Mouse (Mus musculus): ENCODE data around the gene Cdk15. TPM values are rescaled to one million over a fixed set of nuclear protein-coding genes. Genes with fewer than 3 reads are reported as not detected.

The Cdk15 gene
- polyA plus RNA-seq, 1 experiment = not detected

DNA sequence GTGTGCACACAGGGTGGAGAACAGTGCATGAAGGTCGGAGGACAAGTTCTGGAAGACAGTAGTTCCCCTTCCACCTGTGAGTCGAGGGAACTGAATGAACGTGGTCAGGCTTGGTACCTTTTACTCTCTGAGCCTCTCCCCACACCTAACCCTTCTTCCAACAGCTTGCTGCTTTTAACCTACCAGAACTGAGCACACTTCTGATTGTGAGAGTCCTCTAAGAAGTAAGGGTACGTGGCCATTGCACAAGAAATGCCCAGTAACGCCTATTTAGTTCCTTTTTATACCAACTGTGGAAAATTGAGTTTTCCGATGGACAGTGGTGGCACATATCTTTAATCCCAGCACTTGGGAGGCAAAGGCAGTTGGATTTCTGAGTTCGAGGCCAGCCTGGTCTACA is 28.2 kb upstream of the Cdk15 start:
- Histone ChIP-seq H3K4me1 (peaks cover 8% of the 10 kb centered on the region; the same call in 1 of the 2 replicates), H3K36me3 (replicated peaks; ENCODE audit: low read length) (peaks cover 7% of the 10 kb centered on the region), H3K4me3 (replicated peaks) (no peak overlapping the region), H3K9me3 (no peaks in the 10 kb centered on the region), H3K27me3 (replicated peaks) (no peaks in the 10 kb centered on the region)
- TF ChIP-seq GATA1 (IDR thresholded peaks at IDR 0.05; ENCODE audit: borderline replicate concordance, low read length) (no peak), FLI1 (IDR thresholded peaks at IDR 0.05; ENCODE audit: low read length) (no peak)

DNA sequence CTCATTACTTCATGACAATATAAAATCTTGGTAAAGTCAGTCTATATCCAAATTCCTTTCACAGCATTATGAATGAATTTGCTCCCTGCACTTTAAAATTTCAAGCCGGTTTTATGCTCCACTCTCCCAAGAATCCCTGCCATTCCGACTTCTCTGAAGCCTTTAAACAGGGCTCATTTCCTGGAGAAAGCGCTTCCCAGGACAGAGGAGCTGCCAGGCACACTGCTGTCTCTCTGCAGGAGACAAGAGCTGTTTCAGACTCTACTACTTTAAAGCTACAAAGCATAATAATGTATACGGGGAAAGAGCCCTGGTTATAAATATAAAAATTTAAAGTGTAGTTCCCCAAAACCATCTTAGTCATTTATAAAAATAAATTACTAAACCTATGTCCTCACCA is 27.5 kb upstream of the Cdk15 start:
- TF ChIP-seq FLI1 (IDR thresholded peaks at IDR 0.05; ENCODE audit: low read length) (no peak), GATA1 (IDR thresholded peaks at IDR 0.05; ENCODE audit: borderline replicate concordance, low read length) (no peak)

DNA sequence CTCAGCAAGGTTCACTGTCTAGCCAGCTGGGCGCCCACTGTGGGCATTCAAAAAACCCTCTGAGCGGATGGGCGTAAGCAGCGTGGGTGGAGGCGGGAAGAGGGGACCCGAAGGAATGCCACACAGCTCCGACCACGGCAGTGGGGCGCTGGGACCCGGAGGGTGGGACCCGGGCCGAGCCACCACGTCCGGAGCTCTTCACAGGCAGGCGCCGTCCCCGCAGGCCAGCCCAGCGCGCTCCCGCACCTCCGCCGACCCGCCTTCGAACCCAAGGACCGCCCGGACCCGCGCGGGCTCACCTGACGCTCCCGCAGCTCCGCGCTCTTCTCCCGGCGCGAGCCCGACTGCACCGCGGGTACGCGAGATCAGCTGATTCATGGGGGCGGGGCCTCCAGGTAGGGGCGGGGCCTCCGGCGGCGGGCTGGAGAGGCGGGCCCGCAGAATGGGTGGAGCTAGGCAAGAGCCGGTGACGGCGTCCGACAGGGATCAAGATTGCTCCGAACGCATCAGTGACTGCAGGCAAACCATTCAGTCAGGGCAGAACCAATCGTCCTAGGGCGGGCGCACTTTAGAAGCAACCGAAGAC is 19.8 kb upstream of the Cdk15 start, which contains the start of gene Als2:
Gene Als2 (minus strand): TSS at position 376 of the 586 bp plus-strand sequence.
- Histone ChIP-seq H3K36me3 (replicated peaks; ENCODE audit: low read length) (no peaks in the 10 kb centered on the region), H3K27me3 (replicated peaks) (no peaks in the 10 kb centered on the region), H3K4me1 (peaks cover 10% of the 10 kb centered on the region), H3K9me3 (peaks cover 9% of the 10 kb centered on the region), H3K4me3 (replicated peaks) (peak within 1 kb of the TSS; percentile 95)
- TF ChIP-seq FLI1 (IDR thresholded peaks at IDR 0.05; ENCODE audit: low read length) (no peak), GATA1 (IDR thresholded peaks at IDR 0.05; ENCODE audit: borderline replicate concordance, low read length) (no peak)

More for the DNA sequence above, 27.5 kb upstream of the Cdk15 start:
- Histone ChIP-seq H3K9me3 (no peaks in the 10 kb centered on the region), H3K36me3 (replicated peaks; ENCODE audit: low read length) (peaks cover 7% of the 10 kb centered on the region), H3K4me3 (replicated peaks) (no peak overlapping the region), H3K4me1 (peaks cover 7% of the 10 kb centered on the region; the same call in 1 of the 2 replicates), H3K27me3 (replicated peaks) (no peaks in the 10 kb centered on the region)

DNA sequence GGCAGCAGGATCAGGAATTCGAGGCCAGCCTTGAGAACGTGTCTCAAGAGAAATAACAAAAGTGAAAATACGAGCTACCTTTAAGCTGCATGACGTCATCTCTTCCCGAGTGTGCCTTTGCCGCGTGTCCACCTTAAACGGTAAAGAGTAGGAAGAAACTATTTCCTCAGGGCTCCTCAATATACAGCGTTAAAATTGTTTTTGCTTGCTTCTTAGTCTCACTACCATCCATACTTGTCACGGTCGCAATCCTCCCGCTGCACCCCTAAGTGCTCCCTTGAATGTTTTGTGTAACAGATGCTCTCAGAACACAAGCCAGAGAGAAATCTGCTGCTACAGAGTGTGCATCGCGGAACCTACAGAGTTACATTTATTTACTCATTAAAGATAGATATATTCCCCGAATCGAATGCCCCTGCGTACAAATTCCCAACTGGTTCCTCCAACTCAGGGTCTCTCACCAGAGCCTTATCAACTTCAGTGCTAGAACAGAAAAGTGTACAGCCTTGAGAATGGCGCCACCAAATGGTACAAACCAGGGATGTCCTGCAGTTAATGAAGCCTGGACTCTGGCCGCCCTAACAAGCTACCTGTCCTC is 19.0 kb upstream of the Cdk15 start:
- peaks cover 10% of the 10 kb centered on the region for H3K4me1 ChIP-seq
- no peak for TF ChIP-seq FLI1 (IDR thresholded peaks at IDR 0.05; ENCODE audit: low read length)
- TF ChIP-seq GATA1 (IDR thresholded peaks at IDR 0.05; ENCODE audit: borderline replicate concordance, low read length) = no peak
- H3K27me3 ChIP-seq (replicated peaks) = no peaks in the 10 kb centered on the region
- H3K36me3 ChIP-seq (replicated peaks; ENCODE audit: low read length) = no peaks in the 10 kb centered on the region
- H3K9me3 ChIP-seq = peaks cover 9% of the 10 kb centered on the region
- peak overlapping the region; percentile 95 for H3K4me3 ChIP-seq (replicated peaks)

DNA sequence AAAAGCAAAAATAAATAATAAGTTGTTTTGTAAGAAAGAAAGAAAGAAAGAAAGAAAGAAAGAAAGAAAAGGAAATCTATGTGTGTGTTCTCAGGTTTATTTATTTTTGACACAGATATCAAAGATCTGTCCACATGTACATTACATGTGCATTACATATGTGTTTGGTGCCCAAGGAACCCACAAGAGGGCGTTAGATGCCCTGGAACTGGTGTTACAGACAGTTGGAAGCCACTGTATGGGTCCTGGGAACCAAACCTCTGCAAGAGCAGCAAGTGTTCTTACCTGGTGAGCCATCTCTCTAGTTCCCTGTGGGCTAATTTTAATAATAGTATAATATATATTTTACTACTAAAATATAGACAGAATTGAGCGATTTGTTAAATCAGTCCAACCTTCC is 12.9 kb upstream of the Cdk15 start:
- Histone ChIP-seq H3K36me3 (replicated peaks; ENCODE audit: low read length) (no peaks in the 10 kb centered on the region), H3K9me3 (peaks cover 9% of the 10 kb centered on the region), H3K27me3 (replicated peaks) (peaks cover 2% of the 10 kb centered on the region), H3K4me1 (peaks cover 8% of the 10 kb centered on the region), H3K4me3 (replicated peaks) (no peak overlapping the region)
- no peak for TF ChIP-seq FLI1 (IDR thresholded peaks at IDR 0.05; ENCODE audit: low read length)

DNA sequence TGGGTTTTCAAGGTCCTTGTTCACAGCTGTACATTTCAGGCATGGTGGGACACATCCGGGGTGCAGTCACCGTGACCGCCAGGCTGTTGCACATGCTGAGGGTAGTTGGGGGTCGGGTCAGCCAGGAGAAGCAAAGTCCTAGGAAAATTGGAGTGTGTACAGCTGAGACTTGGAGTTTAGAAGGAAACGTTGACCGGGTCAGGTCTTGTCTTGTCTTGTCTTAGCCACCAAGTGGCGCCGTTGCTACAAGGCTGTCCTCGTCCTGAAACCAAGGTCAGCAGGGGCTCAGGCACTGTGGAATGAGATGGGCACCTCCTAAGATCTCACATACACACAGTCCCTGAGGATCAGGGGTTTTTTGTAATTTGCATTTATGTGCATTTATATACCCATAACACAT is 9.1 kb upstream of the Cdk15 start:
- H3K9me3 ChIP-seq = peaks cover 3% of the 10 kb centered on the region; the same call in 1 of the 2 replicates
- TF ChIP-seq FLI1 (IDR thresholded peaks at IDR 0.05; ENCODE audit: low read length) (no peak), GATA1 (IDR thresholded peaks at IDR 0.05; ENCODE audit: borderline replicate concordance, low read length) (no peak)

DNA sequence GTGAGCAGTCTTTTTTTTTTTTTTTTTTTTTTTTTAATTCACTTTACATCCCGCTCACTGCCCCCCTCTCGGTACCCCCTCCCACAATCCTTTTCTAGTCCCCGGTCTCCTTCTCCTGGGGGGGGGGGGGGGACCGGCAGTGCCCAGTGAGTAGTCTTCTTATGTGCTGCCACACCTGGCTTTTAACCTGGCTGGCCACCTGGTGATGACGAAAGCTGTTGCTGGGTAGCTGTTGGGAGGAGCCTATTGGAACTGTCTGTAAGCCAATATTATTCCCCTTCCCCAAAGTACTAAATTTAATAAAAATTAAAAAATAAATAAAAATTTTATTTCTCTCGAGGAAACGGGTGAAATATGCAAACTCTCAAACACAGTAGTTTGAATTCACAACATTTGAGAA is 3.9 kb upstream of the Cdk15 start:
- TF ChIP-seq GATA1 (IDR thresholded peaks at IDR 0.05; ENCODE audit: borderline replicate concordance, low read length) = no peak
- no peak for TF ChIP-seq FLI1 (IDR thresholded peaks at IDR 0.05; ENCODE audit: low read length)
- no peak overlapping the region for H3K4me3 ChIP-seq (replicated peaks)
- peaks cover 13% of the 10 kb centered on the region for H3K4me1 ChIP-seq
- H3K36me3 ChIP-seq (replicated peaks; ENCODE audit: low read length) = no peaks in the 10 kb centered on the region
- peaks cover 15% of the 10 kb centered on the region for H3K27me3 ChIP-seq (replicated peaks)
- peaks cover 3% of the 10 kb centered on the region; the same call in 1 of the 2 replicates for H3K9me3 ChIP-seq

More for the DNA sequence above, 9.1 kb upstream of the Cdk15 start:
- no peaks in the 10 kb centered on the region for H3K36me3 ChIP-seq (replicated peaks; ENCODE audit: low read length)
- H3K4me1 ChIP-seq = peaks cover 11% of the 10 kb centered on the region
- H3K27me3 ChIP-seq (replicated peaks) = peaks cover 4% of the 10 kb centered on the region
- H3K4me3 ChIP-seq (replicated peaks) = peak overlapping the region; percentile 84

DNA sequence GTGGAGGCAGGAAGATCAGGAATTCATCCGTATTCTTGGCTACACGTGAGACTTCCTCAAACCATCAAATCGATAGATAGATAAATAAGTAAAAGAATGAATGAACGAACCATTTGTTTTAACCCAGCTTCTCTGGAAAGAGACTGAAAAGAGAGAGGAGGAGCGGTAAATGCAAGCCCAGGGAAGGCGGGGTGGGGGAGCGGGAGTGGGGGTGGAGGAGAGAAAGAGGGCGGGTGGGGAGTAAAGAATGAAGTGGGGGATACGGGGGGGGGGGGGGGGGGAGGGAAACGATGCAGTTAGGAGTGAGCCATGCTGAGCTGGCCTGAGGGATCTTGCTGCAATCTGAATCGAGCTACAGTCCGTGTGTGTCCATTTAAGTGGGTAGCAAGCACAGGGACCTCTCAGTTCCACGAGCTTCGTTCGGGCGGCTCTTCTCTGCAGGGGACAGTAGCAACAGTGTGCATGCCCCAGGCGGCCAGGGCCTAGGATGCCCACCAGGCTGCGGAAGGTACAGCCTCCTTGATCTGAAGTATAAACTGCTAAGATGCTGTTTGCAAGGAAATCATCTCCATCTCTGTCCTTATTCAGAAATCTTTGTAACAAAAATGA is 3.3 kb upstream of the Cdk15 start:
- Histone ChIP-seq H3K4me1 (peaks cover 16% of the 10 kb centered on the region; the same call in 1 of the 2 replicates), H3K4me3 (replicated peaks) (no peak overlapping the region), H3K27me3 (replicated peaks) (peaks cover 16% of the 10 kb centered on the region), H3K9me3 (peaks cover 3% of the 10 kb centered on the region; the same call in 1 of the 2 replicates), H3K36me3 (replicated peaks; ENCODE audit: low read length) (no peaks in the 10 kb centered on the region)
- TF ChIP-seq FLI1 (IDR thresholded peaks at IDR 0.05; ENCODE audit: low read length) (no peak), GATA1 (IDR thresholded peaks at IDR 0.05; ENCODE audit: borderline replicate concordance, low read length) (no peak)

DNA sequence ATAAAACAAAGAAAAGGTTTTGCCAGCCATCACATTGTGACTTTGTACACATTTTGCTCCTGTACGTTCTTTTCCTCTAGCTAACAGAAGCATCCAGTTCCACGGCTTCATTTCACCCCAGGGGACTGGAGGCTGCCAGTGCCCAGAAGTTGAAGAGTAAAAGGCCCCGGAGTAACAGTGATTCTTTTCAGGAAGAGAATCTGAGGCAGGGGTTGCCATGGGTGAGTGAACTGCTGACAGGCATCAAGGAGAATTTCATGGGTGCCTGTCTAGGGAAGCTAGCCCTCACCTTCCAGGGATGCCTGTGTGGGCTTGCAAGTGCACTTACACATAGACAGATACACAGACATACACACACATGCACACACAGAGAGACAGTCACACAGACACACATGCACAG is 1.0 kb downstream of the Cdk15 start:
- H3K27me3 ChIP-seq (replicated peaks) = peaks cover 17% of the 10 kb centered on the region
- H3K4me3 ChIP-seq (replicated peaks) = peak overlapping the region; percentile 50
- H3K9me3 ChIP-seq = no peaks in the 10 kb centered on the region
- no peaks in the 10 kb centered on the region for H3K36me3 ChIP-seq (replicated peaks; ENCODE audit: low read length)
- TF ChIP-seq GATA1 (IDR thresholded peaks at IDR 0.05; ENCODE audit: borderline replicate concordance, low read length) (no peak), FLI1 (IDR thresholded peaks at IDR 0.05; ENCODE audit: low read length) (no peak)
- peaks cover 17% of the 10 kb centered on the region; the same call in 1 of the 2 replicates for H3K4me1 ChIP-seq

DNA sequence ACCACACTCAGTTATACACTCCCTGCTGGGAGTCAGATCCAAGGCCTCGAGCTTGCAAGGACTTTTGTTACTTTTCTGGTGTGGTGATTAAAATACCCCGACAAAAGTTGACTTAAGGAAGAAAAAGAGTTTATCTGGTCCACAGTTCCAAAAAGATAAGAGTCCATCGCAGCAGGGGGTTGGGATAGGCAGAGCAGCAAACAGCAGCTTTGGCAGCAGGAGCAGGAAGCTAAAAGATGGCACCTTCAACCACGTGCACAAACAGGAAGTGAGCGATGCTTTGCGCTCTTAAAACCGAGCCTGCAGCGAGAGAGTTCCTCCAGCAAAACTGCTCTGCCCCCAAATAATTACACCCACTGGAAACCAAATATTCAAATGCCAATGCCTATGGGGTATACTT is 12.2 kb downstream of the Cdk15 start:
- no peak for TF ChIP-seq FLI1 (IDR thresholded peaks at IDR 0.05; ENCODE audit: low read length)
- TF ChIP-seq GATA1 (IDR thresholded peaks at IDR 0.05; ENCODE audit: borderline replicate concordance, low read length) = no peak
- Histone ChIP-seq H3K27me3 (replicated peaks) (no peaks in the 10 kb centered on the region), H3K4me3 (replicated peaks) (no peak overlapping the region), H3K36me3 (replicated peaks; ENCODE audit: low read length) (no peaks in the 10 kb centered on the region), H3K4me1 (peaks cover 30% of the 10 kb centered on the region), H3K9me3 (no peaks in the 10 kb centered on the region)

Data from megakaryocyte, embryonic 14.5 days (primary cell).